ENCODE assay signal across 27 mouse cellular contexts in the genomic region with DNA sequence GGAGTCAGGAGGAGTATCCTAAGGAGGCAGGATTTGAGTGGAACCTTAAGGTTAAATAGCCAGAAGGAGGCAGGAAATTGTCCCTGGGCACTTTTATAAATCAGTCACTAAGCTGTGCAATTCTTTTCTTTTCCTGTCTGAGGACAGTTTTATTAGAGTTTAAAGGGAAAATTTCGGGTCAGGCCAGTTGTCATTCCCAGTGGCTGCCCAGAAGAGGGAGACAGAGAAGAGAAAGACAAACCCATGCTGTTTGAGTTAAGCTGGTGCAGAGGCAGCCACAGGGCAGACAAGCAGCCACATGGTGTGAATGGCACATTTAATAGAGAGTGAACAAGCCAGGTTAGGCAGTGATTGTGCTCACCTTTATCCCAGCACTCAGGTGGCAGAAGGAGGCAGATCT. TPM values are rescaled to one million over a fixed set of nuclear protein-coding genes. Genes with fewer than 3 reads are reported as not detected.
DNase-seq lines count a peak whose midpoint lies in the region; ATAC-seq and TF ChIP-seq lines count a peak whose summit lies in the region.
"Not testable (repeated sequence)": the region's sequence is repeated elsewhere in the genome, so short reads cannot be mapped to it uniquely, and the experiment has no call there.
"Had no signal": no experiment of that assay in that cellular context is flagged by ENCODE, and none has a peak within 500 bp of the region (broad histone marks: within the 10 kb centered on the region; RNA-seq: fewer than 3 reads in every experiment).

No protein-coding gene starts in this region.

- TF ChIP-seq CTCF in heart, adult 2 months (IDR thresholded peaks at IDR 0.05) = peak; percentile 27; the same call in 1 of the 2 replicates
- TF ChIP-seq CTCF in intestine, postnatal 0 days (IDR thresholded peaks at IDR 0.05; ENCODE audit: low read depth) = peak; percentile 40
- TF ChIP-seq CTCF in layer of hippocampus, adult 2 months (conservative IDR thresholded peaks at IDR 0.05) = peak; percentile 61
- peak; percentile 29; the same call in 1 of the 2 replicates for TF ChIP-seq CTCF in lung, embryonic 14.5 days (IDR thresholded peaks at IDR 0.05; ENCODE audit: low read depth)
- TF ChIP-seq CTCF in midbrain, postnatal 0 days (IDR thresholded peaks at IDR 0.05) = peak; percentile 62

- not testable (repeated sequence) for H3K9me3 ChIP-seq in intestine, postnatal 0 days (ENCODE audit: control insufficient read depth); kidney, embryonic 16.5 days (ENCODE audit: low read length); lung, embryonic 14.5 days (ENCODE audit: low read depth, low read length); midbrain, postnatal 0 days (ENCODE audit: low read length)

- 10% methylated on average over 1 of the region's 1 CpGs for WGBS in heart, adult 2 months
- WGBS in intestine, postnatal 0 days = 8% methylated on average over 1 of the region's 1 CpGs
- 0% methylated on average over 1 of the region's 1 CpGs for WGBS in kidney, embryonic 16.5 days
- WGBS in lung, embryonic 14.5 days = 0% methylated on average over 1 of the region's 1 CpGs
- 8% methylated on average over 1 of the region's 1 CpGs for WGBS in midbrain, postnatal 0 days

- H3K9ac ChIP-seq in heart, adult 2 months (ENCODE audit: low read depth, low read length); intestine, postnatal 0 days (ENCODE audit: low read depth, low read length); kidney, embryonic 16.5 days (replicated peaks; ENCODE audit: low read length); lung, embryonic 14.5 days; midbrain, postnatal 0 days (replicated peaks; ENCODE audit: low read length, poor library complexity, severe bottlenecking): not testable (repeated sequence)

- H3K27ac ChIP-seq in heart, adult 2 months; intestine, postnatal 0 days (ENCODE audit: low read depth, low read length); kidney, embryonic 16.5 days (ENCODE audit: low read length); layer of hippocampus, adult 2 months; lung, embryonic 14.5 days (ENCODE audit: low read depth); midbrain, postnatal 0 days (ENCODE audit: low read depth, low read length): not testable (repeated sequence)

- intact Hi-C loops in heart, adult 2 months (cut with DNase I) = not testable (repeated sequence)

- H3K4me3 ChIP-seq in heart, adult 2 months; intestine, postnatal 0 days (ENCODE audit: low read depth, low read length); kidney, embryonic 16.5 days (ENCODE audit: low read length); layer of hippocampus, adult 2 months; lung, embryonic 14.5 days (ENCODE audit: low read depth, low read length); midbrain, postnatal 0 days (ENCODE audit: low read depth, low read length): not testable (repeated sequence)

- TF ChIP-seq POLR2A in heart, adult 2 months (IDR thresholded peaks at IDR 0.05; ENCODE audit: insufficient read depth, low read depth, low read length) = not testable (repeated sequence)

- TF ChIP-seq EP300 in heart, adult 2 months (IDR thresholded peaks at IDR 0.05; ENCODE audit: insufficient read depth, low read depth, low read length) = not testable (repeated sequence)

- not testable (repeated sequence) for H3K27me3 ChIP-seq in heart, adult 2 months (ENCODE audit: control insufficient read depth, insufficient read depth, low read length); intestine, postnatal 0 days (replicated peaks; ENCODE audit: control insufficient read depth, insufficient read depth, low read length); kidney, embryonic 16.5 days (ENCODE audit: insufficient read depth, low read length); lung, embryonic 14.5 days (ENCODE audit: insufficient read depth, low read length); midbrain, postnatal 0 days (ENCODE audit: insufficient read depth, low read length)

- H3K4me2 ChIP-seq in intestine, postnatal 0 days (replicated peaks; ENCODE audit: low read depth); kidney, embryonic 16.5 days (replicated peaks; ENCODE audit: low read depth, low read length); lung, embryonic 14.5 days; midbrain, postnatal 0 days (ENCODE audit: low read depth, low read length, poor library complexity, severe bottlenecking): not testable (repeated sequence)

- not testable (repeated sequence) for H3K79me2 ChIP-seq in heart, adult 2 months (replicated peaks; ENCODE audit: control insufficient read depth, insufficient read depth, low read length)

- not testable (repeated sequence) for H3K36me3 ChIP-seq in heart, adult 2 months (ENCODE audit: control insufficient read depth, insufficient read depth, low read length); intestine, postnatal 0 days (ENCODE audit: control insufficient read depth, insufficient read depth); kidney, embryonic 16.5 days (ENCODE audit: insufficient read depth, low read length); lung, embryonic 14.5 days (ENCODE audit: insufficient read depth); midbrain, postnatal 0 days (ENCODE audit: insufficient read depth, low read length)

- not testable (repeated sequence) for H3K4me1 ChIP-seq in heart, adult 2 months (ENCODE audit: control insufficient read depth, insufficient read depth, low read length); intestine, postnatal 0 days (replicated peaks; ENCODE audit: control insufficient read depth, insufficient read depth, low read length); kidney, embryonic 16.5 days (ENCODE audit: insufficient read depth, low read length); lung, embryonic 14.5 days (ENCODE audit: insufficient read depth); midbrain, postnatal 0 days (ENCODE audit: insufficient read depth, low read length)

- DNase-seq in 416B (ENCODE audit: low read depth) (peak; percentile 17), adipocyte (ENCODE audit: low spot score) (peak; percentile 13)
- DNase-seq in heart, adult 2 months; layer of hippocampus, adult 2 months (ENCODE audit: low spot score in 2 of 2); lung, embryonic 14.5 days; midbrain, postnatal 0 days (ENCODE audit: low spot score): not testable (repeated sequence)

- ATAC-seq in intestine, postnatal 0 days; lung, embryonic 14.5 days (ENCODE audit: insufficient read depth); midbrain, postnatal 0 days (ENCODE audit: low FRiP score): not testable (repeated sequence)
- ATAC-seq in kidney, embryonic 16.5 days (ENCODE audit: low FRiP score, low TSS enrichment) = 0 out of 2 replicates have a peak, but pooled peaks have one; percentile 19

RNA-seq across cellular contexts. Expression of a gene that starts 10.0 kb away (rescaled TPM):
- total RNA-seq in heart, adult 2 months (2021) = 10 to 100 TPM; 25.0 to 26.3 TPM
- 37.4 and 48.7 TPM in 2 replicates for polyA plus RNA-seq in heart, adult 2 months (2012; rRNA removed)
- polyA plus RNA-seq in intestine, postnatal 0 days (2015; fragmentation: Nextera tagmentation; extraction: Ambion mirVana) = 10.9 and 11.4 TPM in 2 replicates
- 25.1 and 29.8 TPM in 2 replicates for polyA plus RNA-seq in kidney, embryonic 16.5 days (2015; fragmentation: Nextera tagmentation; extraction: Ambion mirVana)
- total RNA-seq in layer of hippocampus, adult 2 months (2021) = 10 to 100 TPM; 32.3 to 32.4 TPM
- 15.2 and 17.8 TPM in 2 replicates for polyA plus RNA-seq in lung, embryonic 14.5 days (2014; fragmentation: Nextera tagmentation; extraction: Ambion mirVana)
- total RNA-seq in midbrain, postnatal 0 days (2014; rRNA removed) = 47.1 and 49.1 TPM in 2 replicates
- polyA plus RNA-seq in midbrain, postnatal 0 days (2015; fragmentation: Nextera tagmentation; extraction: Ambion mirVana) = 41.5 and 42.9 TPM in 2 replicates

RNA-seq across cellular contexts. Expression of a gene that starts 46.5 kb away (rescaled TPM):
- not detected for total RNA-seq in heart, adult 2 months (2021)
- not detected in 2 replicates for polyA plus RNA-seq in heart, adult 2 months (2012; rRNA removed)
- not detected in 2 replicates for polyA plus RNA-seq in intestine, postnatal 0 days (2015; fragmentation: Nextera tagmentation; extraction: Ambion mirVana)
- polyA plus RNA-seq in kidney, embryonic 16.5 days (2015; fragmentation: Nextera tagmentation; extraction: Ambion mirVana) = not detected in 2 replicates
- not detected for total RNA-seq in layer of hippocampus, adult 2 months (2021)
- not detected in 2 replicates for polyA plus RNA-seq in lung, embryonic 14.5 days (2014; fragmentation: Nextera tagmentation; extraction: Ambion mirVana)
- total RNA-seq in midbrain, postnatal 0 days (2014; rRNA removed) = not detected in 2 replicates
- not detected in 2 replicates for polyA plus RNA-seq in midbrain, postnatal 0 days (2015; fragmentation: Nextera tagmentation; extraction: Ambion mirVana)
- total RNA-seq: adrenal gland, adult 8-10 months; adrenal gland, postnatal 25 days; gastrocnemius, adult 2 months; gastrocnemius, postnatal 14 days; gastrocnemius, postnatal 4 days; heart, postnatal 14 days; heart, postnatal 4 days had no signal
- polyA plus RNA-seq: brain, embryonic 14.5 days; embryonic facial prominence, embryonic 11.5 days; embryonic facial prominence, embryonic 14.5 days; forebrain, embryonic 10.5 days; forebrain, embryonic 13.5 days; forebrain, embryonic 16.5 days; frontal cortex, adult 2 months; heart, embryonic 12.5 days; heart, embryonic 15.5 days; hindbrain, embryonic 11.5 days; hindbrain, embryonic 14.5 days; intestine, embryonic 14.5 days had no signal
